Mouse (Mus musculus) frontal cortex, postnatal 36 days (tissue): ENCODE results near the gene Chd5.

Source experiments
- DNase-seq, 2 experiments: peaks; one replicate each; pipeline ENCODE4 v3.0.0; 2022; ENCODE audit warnings: low spot score in 2 of 2

The Chd5 gene

DNA sequence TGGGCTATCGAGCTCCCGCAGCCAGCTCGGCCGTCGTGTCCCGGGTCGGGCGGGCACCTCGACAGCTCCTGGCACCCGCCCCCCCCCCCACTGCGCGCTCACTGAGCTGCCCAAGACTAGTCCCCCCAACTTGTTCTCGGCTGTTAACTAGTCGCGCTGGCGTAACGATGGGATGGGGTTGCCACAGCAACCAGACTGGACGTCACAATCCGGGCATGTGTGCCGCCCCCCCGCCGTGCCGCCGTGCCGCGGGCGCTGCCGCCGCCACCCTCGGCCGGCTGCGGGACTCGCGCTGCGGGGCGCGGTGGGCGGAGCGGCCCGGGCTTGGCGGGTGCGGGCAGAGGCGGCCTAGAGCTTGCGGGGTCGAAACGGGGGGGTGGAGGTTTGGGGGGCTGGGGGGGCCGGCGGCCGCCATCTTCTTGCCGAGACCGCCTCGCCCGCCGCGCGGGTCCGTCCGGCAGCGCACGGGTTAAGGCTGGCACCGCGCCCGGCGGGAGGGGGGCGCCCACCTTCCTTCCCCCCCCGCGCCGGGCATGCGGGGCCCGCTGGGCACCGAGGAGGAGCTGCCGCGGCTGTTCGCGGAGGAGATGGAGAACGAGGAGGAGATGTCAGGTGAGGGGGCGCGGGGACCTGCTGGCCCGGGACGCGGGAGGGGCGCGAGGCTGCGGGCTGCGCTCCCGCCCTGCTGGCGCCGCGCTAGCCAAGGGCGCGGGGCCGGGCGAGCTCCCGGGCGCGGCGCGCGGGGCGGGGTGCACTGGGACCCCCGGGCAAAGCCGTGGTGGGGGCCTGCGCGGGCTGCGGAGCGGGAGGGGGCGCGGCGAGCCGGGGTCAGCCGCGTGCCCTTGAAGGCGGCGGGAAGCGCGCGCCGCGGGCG is at the start of gene Chd5:
Gene Chd5 (plus strand): TSS at position 233 of the 874 bp plus-strand sequence.
- peak; percentile 64 to 73 for DNase-seq

DNA sequence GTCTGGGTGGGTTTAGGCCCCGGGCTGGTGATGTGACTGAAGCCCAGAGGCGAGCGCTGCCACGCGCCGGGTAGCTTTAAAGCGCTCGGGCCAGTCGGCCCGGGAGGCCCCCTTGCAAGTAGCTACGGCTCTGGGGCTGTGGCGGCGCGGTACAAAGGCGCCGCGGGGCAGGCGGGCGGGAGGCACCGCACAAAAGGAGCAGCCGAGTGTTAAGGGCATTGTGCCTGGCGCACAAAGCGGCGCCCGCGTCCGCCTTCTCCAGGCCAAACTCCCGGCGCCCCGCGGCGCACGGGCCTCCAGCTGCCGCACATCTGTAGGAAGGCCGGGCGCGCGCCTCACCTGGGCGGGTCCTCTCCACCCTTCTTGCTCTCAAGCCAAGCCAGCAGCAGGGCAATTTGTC is 48.1 kb upstream of the Chd5 start:
- DNase-seq, result no peak

DNA sequence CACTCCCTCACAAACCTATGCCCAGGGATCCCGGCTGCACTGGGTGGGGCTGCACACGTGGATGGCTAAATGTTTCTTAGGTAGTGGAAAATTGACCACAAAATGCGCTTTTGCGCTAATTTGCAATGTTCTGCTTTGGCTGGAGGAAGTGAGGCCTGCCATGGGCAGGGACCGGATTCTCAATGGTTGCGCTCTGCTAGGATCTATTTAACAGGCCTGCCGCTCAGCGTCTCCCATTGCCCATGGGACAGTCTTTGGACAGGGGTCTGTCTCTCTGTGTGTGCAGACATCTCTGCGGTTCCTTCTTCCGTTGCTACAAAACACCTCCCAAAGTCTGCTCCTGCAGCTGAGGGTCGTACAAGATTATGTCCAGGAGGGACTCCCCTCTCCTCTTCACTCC is 47.5 kb upstream of the Chd5 start:
- no peak for DNase-seq

DNA sequence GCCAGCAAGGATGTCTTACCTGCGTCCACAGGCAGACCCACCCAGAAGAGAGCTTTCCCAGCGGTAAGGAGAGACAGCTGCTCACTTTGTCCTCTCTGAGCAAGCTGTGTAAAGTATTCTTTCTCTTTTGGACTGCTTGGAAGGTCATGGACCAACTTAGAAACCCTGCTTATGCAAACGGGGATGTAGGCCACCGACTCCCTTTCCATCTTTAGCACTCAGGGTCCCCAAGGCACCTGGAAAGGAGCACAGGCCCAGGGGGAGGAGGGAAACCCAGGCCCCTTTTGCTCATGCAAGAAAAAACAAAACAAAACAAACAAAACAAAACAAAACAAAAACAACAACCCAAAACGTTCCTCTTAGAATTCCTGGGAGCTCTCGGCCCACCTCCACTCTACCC is 46.9 kb upstream of the Chd5 start, which contains the start of gene Hes3:
Gene Hes3 (minus strand): TSS at position 101 of the 400 bp plus-strand sequence.
- no peak for DNase-seq

GRCm38 (mm10) chr4:152292102-152292765 is 46.2 kb upstream of the Chd5 start:
- DNase-seq, result no peak

DNA sequence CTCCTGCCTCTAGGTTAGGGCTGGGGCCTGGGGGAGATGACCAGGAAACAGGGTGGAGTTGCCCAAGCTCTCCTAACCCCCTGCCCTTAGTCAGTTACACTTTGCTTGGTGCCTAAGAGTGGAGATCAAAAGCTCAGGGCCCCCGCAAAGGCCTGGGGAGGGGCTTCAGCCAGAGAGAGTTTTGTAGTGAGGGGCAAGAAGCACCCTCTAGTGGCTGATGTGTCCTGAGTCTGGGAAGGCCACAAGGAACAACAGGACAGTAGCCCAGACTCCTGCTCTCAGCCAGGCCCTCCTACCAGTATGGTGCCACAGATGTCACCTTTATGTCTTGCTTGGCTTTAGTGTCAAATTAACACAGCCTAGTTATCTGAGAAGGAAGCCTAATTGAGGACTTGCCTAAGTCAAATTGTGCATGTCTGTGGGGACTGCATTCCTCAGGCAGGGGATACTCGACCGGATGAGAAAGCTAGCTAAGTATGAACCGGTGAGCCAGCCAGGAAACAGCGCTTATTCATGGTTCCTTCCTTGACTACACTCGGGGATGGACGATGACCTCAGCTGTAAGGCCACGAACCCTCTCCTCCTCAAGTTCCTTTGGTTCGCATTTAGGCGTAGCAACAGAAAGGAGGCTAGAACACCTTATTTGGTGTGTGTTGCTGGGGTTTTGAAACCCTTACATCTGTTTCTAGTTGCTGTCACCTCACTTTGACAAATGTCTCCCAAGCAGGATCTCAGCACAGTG is 44.1 kb upstream of the Chd5 start:
- DNase-seq, result no peak

DNA sequence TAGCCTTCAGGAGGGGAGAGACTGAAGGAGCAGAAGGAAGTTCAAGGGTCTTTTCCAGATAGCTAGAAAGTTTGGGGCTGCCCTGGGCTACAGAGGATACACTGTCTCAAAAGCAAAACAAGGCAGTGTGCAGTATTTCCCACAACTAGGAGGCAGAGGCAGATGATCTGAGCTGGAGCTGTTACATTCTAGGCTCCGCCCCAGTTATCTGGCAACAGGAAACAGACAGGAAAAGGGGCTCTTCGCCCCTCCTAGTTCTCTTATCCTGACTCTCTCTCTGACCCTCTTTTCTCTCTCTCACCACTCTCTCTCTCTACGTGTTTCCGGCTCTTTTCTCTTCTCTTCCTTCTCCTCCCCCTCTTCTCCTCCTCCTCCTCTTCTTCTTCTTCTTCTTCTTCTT is 42.5 kb upstream of the Chd5 start:
- no peak for DNase-seq

GRCm38 (mm10) chr4:152296371-152296770 is 42.1 kb upstream of the Chd5 start:
- DNase-seq, result no peak

DNA sequence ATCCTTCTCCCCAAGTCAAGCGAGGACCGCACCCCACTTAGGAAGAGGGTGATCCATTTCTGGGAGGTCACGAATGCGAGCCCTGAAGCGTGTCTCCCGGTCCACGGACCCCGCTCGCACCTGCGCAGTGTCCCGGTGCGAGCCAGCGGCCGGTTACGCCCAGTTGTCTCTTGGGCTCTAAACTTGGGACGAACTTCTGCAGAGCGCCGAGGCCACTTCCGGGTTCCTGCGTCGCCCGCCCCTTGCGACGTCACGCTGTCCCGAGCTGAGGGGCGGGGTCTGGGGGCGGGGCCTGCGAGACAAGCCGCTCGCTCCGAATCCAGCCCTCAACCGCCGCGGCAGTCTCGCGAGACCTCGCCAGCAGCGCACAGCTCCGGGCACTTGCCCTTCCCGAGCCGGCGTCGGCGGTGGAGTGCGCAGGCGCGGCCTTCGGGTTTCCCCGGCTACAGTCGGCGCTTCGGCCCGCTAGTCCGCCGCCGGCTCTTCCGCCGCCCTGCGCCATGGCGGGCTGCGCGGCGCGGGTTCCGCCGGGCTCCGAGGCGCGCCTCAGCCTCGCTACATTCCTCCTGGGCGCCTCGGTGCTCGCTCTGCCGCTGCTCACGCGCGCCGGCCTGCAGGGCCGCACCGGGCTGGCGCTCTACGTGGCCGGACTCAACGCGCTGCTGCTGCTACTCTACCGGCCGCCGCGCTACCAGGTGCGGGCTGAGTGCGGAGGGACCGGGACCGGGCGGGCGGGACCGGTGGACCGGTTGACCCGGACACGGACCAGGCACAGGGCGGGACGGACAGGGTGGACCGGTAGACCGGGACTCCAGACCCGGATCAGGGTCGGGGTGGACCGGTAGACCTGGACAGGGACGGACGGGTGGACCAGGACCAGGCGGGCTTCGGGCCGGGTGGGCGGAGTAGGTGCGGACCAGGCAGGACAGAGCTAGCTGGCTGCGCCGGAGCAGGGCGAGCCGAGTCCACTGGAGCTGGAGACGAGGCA is 41.3 kb upstream of the Chd5 start, which contains the start of gene Icmt:
Gene Icmt (plus strand): TSS at position 354 of the 988 bp plus-strand sequence.
- DNase-seq, result peak; percentile 98 to 99

DNA sequence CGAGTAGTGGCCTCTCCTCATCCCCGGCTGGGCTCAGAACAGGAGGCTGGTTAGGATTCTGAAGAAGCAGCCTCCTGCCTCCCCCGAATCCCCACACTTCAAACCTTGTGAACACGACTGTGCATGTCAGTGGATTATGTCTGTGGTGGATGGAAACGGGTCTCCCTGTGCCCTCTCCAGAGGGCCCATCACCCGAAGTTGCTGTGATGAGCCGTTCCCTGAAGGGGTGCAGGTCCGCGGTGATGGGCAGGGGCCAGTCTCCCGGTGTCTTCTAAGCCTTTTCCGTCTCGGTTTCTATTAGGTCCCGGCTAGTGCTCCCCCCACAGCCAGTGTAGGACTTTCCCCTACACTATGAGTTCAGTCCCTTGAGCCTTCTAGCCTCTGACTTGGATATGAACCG is 39.6 kb upstream of the Chd5 start:
- no peak for DNase-seq

- DNase-seq, result no peak
These were observed 38.1 kb upstream of the Chd5 start for GRCm38 (mm10) chr4:152300375-152300774.

- DNase-seq, result no peak
These were observed 36.4 kb upstream of the Chd5 start for GRCm38 (mm10) chr4:152302012-152302411.

DNA sequence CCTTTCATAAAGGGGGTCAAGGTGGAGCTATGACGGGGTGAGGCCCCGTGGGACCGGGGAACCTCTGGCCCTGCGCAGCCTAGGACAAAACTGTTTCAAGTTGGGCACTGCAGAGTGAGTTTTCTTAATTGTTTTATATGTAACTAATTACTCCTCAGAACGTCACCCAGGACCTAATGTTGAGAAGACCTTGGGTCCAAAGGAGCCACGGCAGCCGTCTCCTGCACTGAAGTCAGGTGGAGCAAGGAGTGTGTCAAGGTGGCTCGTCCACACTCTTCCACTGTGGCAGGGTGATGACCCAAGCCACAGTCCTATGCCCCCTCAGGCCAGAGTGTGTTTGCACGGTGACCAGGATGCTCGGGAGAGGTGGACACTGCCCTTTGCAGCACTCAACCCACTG is 35.3 kb upstream of the Chd5 start:
- DNase-seq, result no peak

- DNase-seq, result no peak
These were observed 33.8 kb upstream of the Chd5 start for GRCm38 (mm10) chr4:152304685-152305084.

GRCm38 (mm10) chr4:152305991-152306390 is 32.5 kb upstream of the Chd5 start:
- DNase-seq, result no peak

DNA sequence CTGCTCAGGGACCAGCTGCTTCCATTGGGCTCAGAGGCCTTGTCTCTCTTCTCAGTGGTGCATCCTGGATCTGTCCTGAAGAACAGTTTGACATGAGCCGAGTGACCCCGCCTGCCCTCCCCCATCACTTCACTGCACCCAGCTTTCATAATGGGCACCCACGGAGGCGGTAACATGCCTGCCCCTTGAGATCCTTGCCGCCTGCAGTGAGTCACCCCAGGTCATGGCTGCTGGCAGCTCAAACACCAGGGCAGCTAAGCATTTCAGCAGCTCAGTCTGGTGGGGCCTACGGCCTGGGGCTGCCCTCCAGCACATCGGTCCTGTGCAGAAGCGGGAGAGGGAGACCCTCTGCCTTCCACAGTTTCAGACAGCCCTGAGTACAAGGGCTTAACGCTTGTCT is 30.9 kb upstream of the Chd5 start:
- no peak for DNase-seq

GRCm38 (mm10) chr4:152312186-152312585 is 26.3 kb upstream of the Chd5 start:
- DNase-seq, result no peak

DNA sequence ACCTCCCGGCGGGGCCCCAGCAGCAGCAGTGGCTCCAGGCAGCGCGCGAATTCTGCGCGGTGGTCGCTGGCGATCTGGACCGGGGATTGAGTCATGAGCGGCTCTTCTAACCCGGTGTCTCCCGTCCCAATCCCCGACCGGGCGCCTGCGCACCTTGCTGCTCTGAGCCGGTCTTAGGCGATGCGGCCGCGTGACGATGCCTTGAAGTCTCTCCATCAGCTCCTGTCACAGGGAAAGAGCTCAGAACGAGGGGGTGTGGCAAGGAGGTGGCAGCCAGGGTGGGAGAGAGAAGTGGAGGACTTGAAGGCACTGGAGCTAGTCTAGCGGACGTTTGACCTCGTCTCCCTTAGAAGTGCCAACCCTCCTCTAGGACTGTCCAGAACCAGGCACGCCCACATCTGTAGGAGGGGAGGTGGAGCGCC is 25.2 kb upstream of the Chd5 start:
- DNase-seq, result peak in 1 of 2 experiments; percentile 35

- DNase-seq, result no peak
These were observed 24.5 kb upstream of the Chd5 start for GRCm38 (mm10) chr4:152313934-152314333.

GRCm38 (mm10) chr4:152315498-152316213 is 22.8 kb upstream of the Chd5 start:
- DNase-seq, result peak in 1 of 2 experiments; percentile 26
